Mouse (Mus musculus) G1E (cell line): ENCODE measurements around the gene Aspdh.

Experiments
- CTCF ChIP-seq: IDR thresholded peaks from 2 replicates; pipeline ENCODE4 v1.5.1; 2012; ENCODE audit warnings: low read depth, low read length, inconsistent platforms, mixed read lengths
- GATA2 ChIP-seq: IDR thresholded peaks from 2 replicates; pipeline ENCODE4 v1.6.1; 2012; ENCODE audit warnings: low read depth, low read length, inconsistent platforms, borderline replicate concordance
- POLR2AphosphoS5 ChIP-seq: IDR thresholded peaks from 2 replicates; pipeline ENCODE4 v1.6.1; 2012; ENCODE audit warnings: low read depth, low read length, inconsistent platforms; ENCODE audit not compliant: insufficient replicate concordance
- TAL1 ChIP-seq: conservative IDR thresholded peaks from 2 replicates; pipeline ENCODE4 v1.6.1; 2012; ENCODE audit warnings: low read depth, low read length, inconsistent platforms, mixed read lengths

GRCm38 (mm10) chr7:44466888-44467311 is 1.7 kb downstream of the Aspdh start:
- TF ChIP-seq CTCF: no peak
- TF ChIP-seq TAL1: no peak
- TF ChIP-seq GATA2: no peak
- no peak for TF ChIP-seq POLR2AphosphoS5
